Mouse (Mus musculus) lung, postnatal 4 days (tissue): Measurements from ENCODE around the gene Slc10a6.

ENCODE experiments used
- DNase-seq, 2 experiments: peaks; one replicate each; pipeline ENCODE4 v3.0.0; 2021

Gene Slc10a6

GRCm38 (mm10) chr5:103614356-103614755 is 14.8 kb downstream of the Slc10a6 start:
- DNase-seq = no peak

GRCm38 (mm10) chr5:103612316-103612715 is 16.9 kb downstream of the Slc10a6 start:
- peak in 1 of 2 experiments; percentile 30 for DNase-seq

- peak; percentile 36 to 66 for DNase-seq
Measured at GRCm38 (mm10) chr5:103610856-103611472, 18.2 kb downstream of the Slc10a6 start.

GRCm38 (mm10) chr5:103610148-103610547 is 19.1 kb downstream of the Slc10a6 start:
- no peak for DNase-seq

- DNase-seq = no peak
Measured at GRCm38 (mm10) chr5:103605707-103606106, 23.5 kb downstream of the Slc10a6 start.

- no peak for DNase-seq
Measured at GRCm38 (mm10) chr5:103603115-103603893, 25.9 kb downstream of the Slc10a6 start.

- no peak for DNase-seq
Measured at GRCm38 (mm10) chr5:103598881-103599280, 30.3 kb downstream of the Slc10a6 start.

- no peak for DNase-seq
Measured at GRCm38 (mm10) chr5:103598264-103598663, 30.9 kb downstream of the Slc10a6 start.

- DNase-seq = no peak
Measured at GRCm38 (mm10) chr5:103597604-103598003, 31.6 kb downstream of the Slc10a6 start.

GRCm38 (mm10) chr5:103596467-103597146 is 32.6 kb downstream of the Slc10a6 start:
- DNase-seq = no peak

- DNase-seq = no peak
Measured at GRCm38 (mm10) chr5:103595394-103596226, 33.6 kb downstream of the Slc10a6 start.

- no peak for DNase-seq
Measured at GRCm38 (mm10) chr5:103593575-103593974, 35.6 kb downstream of the Slc10a6 start.

- DNase-seq = no peak
Measured at GRCm38 (mm10) chr5:103592706-103593105, 36.5 kb downstream of the Slc10a6 start.

- DNase-seq = no peak
Measured at GRCm38 (mm10) chr5:103591846-103592245, 37.4 kb downstream of the Slc10a6 start.

GRCm38 (mm10) chr5:103587219-103587618 is 42.0 kb downstream of the Slc10a6 start:
- DNase-seq = no peak

GRCm38 (mm10) chr5:103579680-103580420 is 49.4 kb downstream of the Slc10a6 start:
- DNase-seq = peak; percentile 26 to 44

- DNase-seq = no peak
Measured at GRCm38 (mm10) chr5:103569446-103569845, 59.8 kb downstream of the Slc10a6 start.

- DNase-seq = no peak
Measured at GRCm38 (mm10) chr5:103568034-103568433, 61.2 kb downstream of the Slc10a6 start.

- DNase-seq = no peak
Measured at GRCm38 (mm10) chr5:103560546-103560945, 68.7 kb downstream of the Slc10a6 start.
